ENCODE assay signal across 9 mouse cellular contexts in genomic region chr7:44925468-44925867, GRCm38 (mm10). TPM values are rescaled to one million over a fixed set of nuclear protein-coding genes. Genes with fewer than 3 reads are reported as not detected.
DNase-seq lines count a peak whose midpoint lies in the region; ATAC-seq lines count a peak whose summit lies in the region.
"Had no signal": no experiment of that assay in that cellular context is flagged by ENCODE, and none has a peak within 500 bp of the region (broad histone marks: within the 10 kb centered on the region; RNA-seq: fewer than 3 reads in every experiment).

No protein-coding gene starts in this region.

- H3K36me3 ChIP-seq in midbrain, embryonic 11.5 days (ENCODE audit: control insufficient read depth, insufficient read depth, low read length): 0 out of 2 replicates have a peak, but pooled peaks cover 9% of the 10 kb centered on the region
- peaks cover 8% of the 10 kb centered on the region for H3K36me3 ChIP-seq in midbrain, embryonic 16.5 days (ENCODE audit: control insufficient read depth, insufficient read depth, low read length)

- no peak overlapping the region for H3K9ac ChIP-seq in midbrain, embryonic 11.5 days (ENCODE audit: low read length)
- no peak overlapping the region for H3K9ac ChIP-seq in midbrain, embryonic 16.5 days (ENCODE audit: low read depth, low read length)
- H3K9ac ChIP-seq: heart, embryonic 13.5 days had no signal

- no peak overlapping the region for H3K4me3 ChIP-seq in midbrain, embryonic 11.5 days (ENCODE audit: low read depth, low read length)
- H3K4me3 ChIP-seq in midbrain, embryonic 16.5 days (ENCODE audit: low read depth, low read length): no peak overlapping the region
- H3K4me3 ChIP-seq: heart, embryonic 13.5 days had no signal

- ATAC-seq in midbrain, embryonic 11.5 days (ENCODE audit: low FRiP score): no peak
- ATAC-seq in midbrain, embryonic 16.5 days: no peak
- no peak for ATAC-seq in erythroblast, adult 5-6 weeks (replicated peaks; ENCODE audit: low FRiP score, poor library complexity, severe bottlenecking)

- peak; percentile 45 for DNase-seq in cerebellum, adult 9-11 months
- no peak for DNase-seq in cerebellum, adult 11 months
- DNase-seq in midbrain, embryonic 11.5 days (ENCODE audit: low spot score, missing footprints): peak; percentile 88
- peak; percentile 62 to 75 for DNase-seq in cerebellum, postnatal 14 days
- peak; percentile 66 for DNase-seq in lung, postnatal 36 days
- DNase-seq in adipocyte (ENCODE audit: low spot score): no peak

- H3K27ac ChIP-seq in midbrain, embryonic 11.5 days (ENCODE audit: low read depth, low read length): no peak overlapping the region
- no peak overlapping the region for H3K27ac ChIP-seq in midbrain, embryonic 16.5 days (ENCODE audit: low read length)
- H3K27ac ChIP-seq: heart, embryonic 13.5 days had no signal

- H3K27me3 ChIP-seq in midbrain, embryonic 11.5 days (ENCODE audit: control insufficient read depth, insufficient read depth, low read length): no peaks in the 10 kb centered on the region
- H3K27me3 ChIP-seq in midbrain, embryonic 16.5 days (ENCODE audit: control insufficient read depth, insufficient read depth, low read depth, low read length): no peaks in the 10 kb centered on the region
- H3K27me3 ChIP-seq: heart, embryonic 13.5 days had no signal

- no peak overlapping the region for H3K4me2 ChIP-seq in midbrain, embryonic 11.5 days
- no peak overlapping the region for H3K4me2 ChIP-seq in midbrain, embryonic 16.5 days (ENCODE audit: low read length)
- H3K4me2 ChIP-seq: heart, embryonic 13.5 days had no signal

- 74% methylated on average over 3 of the region's 3 CpGs for WGBS in midbrain, embryonic 11.5 days
- 57% methylated on average over 3 of the region's 3 CpGs for WGBS in midbrain, embryonic 16.5 days

- no peaks in the 10 kb centered on the region for H3K9me3 ChIP-seq in midbrain, embryonic 11.5 days (ENCODE audit: control insufficient read depth, low read length)
- H3K9me3 ChIP-seq in midbrain, embryonic 16.5 days (replicated peaks; ENCODE audit: control insufficient read depth, low read length, poor library complexity, severe bottlenecking): no peaks in the 10 kb centered on the region
- H3K9me3 ChIP-seq: heart, embryonic 13.5 days had no signal

- H3K4me1 ChIP-seq in midbrain, embryonic 11.5 days (ENCODE audit: control insufficient read depth, insufficient read depth, low read length): peaks cover 13% of the 10 kb centered on the region
- H3K4me1 ChIP-seq in midbrain, embryonic 16.5 days (ENCODE audit: control insufficient read depth, insufficient read depth, low read length): peaks cover 16% of the 10 kb centered on the region

RNA-seq across cellular contexts. Expression of gene Ap2a1, which starts 3.8 kb away (rescaled TPM):
- 68.0 and 74.8 TPM in 2 replicates for polyA plus RNA-seq in midbrain, embryonic 11.5 days (2014; fragmentation: Nextera tagmentation; extraction: Ambion mirVana)
- 122 and 136 TPM in 2 replicates for polyA plus RNA-seq in midbrain, embryonic 16.5 days (2015; fragmentation: Nextera tagmentation; extraction: Ambion mirVana)
- 29.4 and 43.1 TPM in 2 replicates for total RNA-seq in erythroblast, adult 5-6 weeks (2015; ENCODE audit: low replicate concordance)
- total RNA-seq in erythroblast, adult 5-6 weeks (2017; ENCODE audit: low replicate concordance): 27.5 and 36.0 TPM in 2 replicates

RNA-seq across cellular contexts. Expression of gene Tsks, which starts 17.5 kb away (rescaled TPM):
- 0.07 TPM in 1 of 2 replicates, not detected in the other for polyA plus RNA-seq in midbrain, embryonic 11.5 days (2014; fragmentation: Nextera tagmentation; extraction: Ambion mirVana)
- 0.10 and 0.25 TPM in 2 replicates for polyA plus RNA-seq in midbrain, embryonic 16.5 days (2015; fragmentation: Nextera tagmentation; extraction: Ambion mirVana)
- not detected in 2 replicates for total RNA-seq in erythroblast, adult 5-6 weeks (2015; ENCODE audit: low replicate concordance)
- not detected in 2 replicates for total RNA-seq in erythroblast, adult 5-6 weeks (2017; ENCODE audit: low replicate concordance)

RNA-seq across cellular contexts. Expression of gene Fuz, which starts 29.6 kb away (rescaled TPM):
- polyA plus RNA-seq in midbrain, embryonic 11.5 days (2014; fragmentation: Nextera tagmentation; extraction: Ambion mirVana): 18.8 and 23.1 TPM in 2 replicates
- polyA plus RNA-seq in midbrain, embryonic 16.5 days (2015; fragmentation: Nextera tagmentation; extraction: Ambion mirVana): 20.0 and 22.3 TPM in 2 replicates
- 1.3 TPM in 1 of 2 replicates, not detected in the other for total RNA-seq in erythroblast, adult 5-6 weeks (2015; ENCODE audit: low replicate concordance)
- total RNA-seq in erythroblast, adult 5-6 weeks (2017; ENCODE audit: low replicate concordance): 2.2 and 4.3 TPM in 2 replicates

RNA-seq across cellular contexts. Expression of gene Med25, which starts 33.0 kb away (rescaled TPM):
- 69.5 and 75.4 TPM in 2 replicates for polyA plus RNA-seq in midbrain, embryonic 11.5 days (2014; fragmentation: Nextera tagmentation; extraction: Ambion mirVana)
- 153 and 158 TPM in 2 replicates for polyA plus RNA-seq in midbrain, embryonic 16.5 days (2015; fragmentation: Nextera tagmentation; extraction: Ambion mirVana)
- 6.5 and 8.4 TPM in 2 replicates for total RNA-seq in erythroblast, adult 5-6 weeks (2015; ENCODE audit: low replicate concordance)
- total RNA-seq in erythroblast, adult 5-6 weeks (2017; ENCODE audit: low replicate concordance): 3.2 and 5.3 TPM in 2 replicates

RNA-seq across cellular contexts. Expression of gene Cpt1c, which starts 49.2 kb away (rescaled TPM):
- 20.8 and 21.8 TPM in 2 replicates for polyA plus RNA-seq in midbrain, embryonic 11.5 days (2014; fragmentation: Nextera tagmentation; extraction: Ambion mirVana)
- 58.4 and 63.1 TPM in 2 replicates for polyA plus RNA-seq in midbrain, embryonic 16.5 days (2015; fragmentation: Nextera tagmentation; extraction: Ambion mirVana)
- 0.19 and 1.5 TPM in 2 replicates for total RNA-seq in erythroblast, adult 5-6 weeks (2015; ENCODE audit: low replicate concordance)
- 0.28 and 0.51 TPM in 2 replicates for total RNA-seq in erythroblast, adult 5-6 weeks (2017; ENCODE audit: low replicate concordance)

Comparison
In these comparisons a context has a peak if more than half of its experiments do, and no peak if none do; other contexts are left out.
1. DNase-seq: peak in cerebellum, adult 9-11 months (single experiment), midbrain, embryonic 11.5 days (single experiment), cerebellum, postnatal 14 days (2 of 2) and lung, postnatal 36 days (single experiment); none in cerebellum, adult 11 months (single experiment) and adipocyte (single experiment).